ENCODE assay signal across 8 mouse cellular contexts in the genomic region with DNA sequence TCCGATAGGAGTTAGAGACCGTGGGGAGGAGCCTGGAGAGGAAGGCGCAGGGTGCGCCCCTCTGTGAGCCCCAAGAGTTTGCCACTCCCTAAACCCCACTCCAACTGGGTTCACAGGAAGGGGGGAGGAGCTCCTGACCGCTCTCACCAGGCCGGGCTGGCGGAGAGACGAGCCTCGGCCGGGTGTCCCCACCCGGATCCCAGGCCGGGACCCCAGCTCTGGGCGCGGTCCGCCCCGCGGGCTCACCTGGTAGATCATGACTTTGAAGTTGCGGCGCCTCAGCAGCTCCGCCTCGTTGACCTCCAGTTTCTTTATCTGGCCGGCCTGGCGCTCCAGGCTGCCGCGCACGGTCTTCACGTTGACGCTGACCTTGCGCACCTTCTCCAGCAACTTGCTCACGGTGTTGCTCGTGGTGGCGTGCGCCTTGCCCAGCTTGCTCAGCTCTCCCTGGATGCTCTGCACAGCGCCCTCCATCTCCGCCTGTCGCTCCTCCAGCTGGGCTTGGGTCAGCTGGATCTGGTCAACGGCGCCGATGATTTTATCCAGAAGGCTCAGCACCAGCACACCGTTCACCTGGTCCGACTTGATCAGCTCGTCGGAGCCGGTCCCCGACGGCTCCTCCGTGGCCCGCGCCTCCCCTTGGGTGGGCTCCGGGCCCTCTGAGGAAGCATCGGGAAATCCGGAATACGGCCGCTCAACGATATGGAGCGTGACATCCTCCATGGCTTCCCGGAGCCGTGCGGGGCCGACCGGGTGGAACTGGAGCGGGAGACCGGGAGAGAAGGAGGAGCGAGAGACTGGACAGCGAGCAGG. TPM values are rescaled to one million over a fixed set of nuclear protein-coding genes. Genes with fewer than 3 reads are reported as not detected.
A peak's percentile ranks its signal among the peaks of the same experiment; 100 is the strongest.
DNase-seq lines count a peak whose midpoint lies in the region; ATAC-seq lines count a peak whose summit lies in the region.

No protein-coding gene starts in this region.

- H3K9ac ChIP-seq in forebrain, embryonic 13.5 days, result peak overlapping the region; percentile 35
- peak overlapping the region; percentile 32; the same call in 1 of the 2 replicates for H3K9ac ChIP-seq in limb, embryonic 11.5 days (ENCODE audit: low read length)

- ATAC-seq in forebrain, embryonic 13.5 days, result no peak
- no peak; the same call in 1 of the 2 replicates for ATAC-seq in limb, embryonic 11.5 days (ENCODE audit: insufficient number of reproducible peaks, low FRiP score, low TSS enrichment, low read depth)

- peaks cover 16% of the 10 kb centered on the region for H3K4me1 ChIP-seq in forebrain, embryonic 13.5 days
- peaks cover 13% of the 10 kb centered on the region for H3K4me1 ChIP-seq in limb, embryonic 11.5 days (ENCODE audit: control insufficient read depth, insufficient read depth, low read length)
- peaks cover 20% of the 10 kb centered on the region for H3K4me1 ChIP-seq in midbrain, embryonic 10.5 days

- intact Hi-C loops in heart, postnatal 36 days (cut with DNase I), result loop anchor here (1.0 to 10.0 kb wide), 3 partner anchors 88 to 575 kb away; a partner anchor contains a TSS

- no peaks in the 10 kb centered on the region for H3K36me3 ChIP-seq in forebrain, embryonic 13.5 days (ENCODE audit: poor library complexity, severe bottlenecking)
- H3K36me3 ChIP-seq in limb, embryonic 11.5 days (ENCODE audit: control insufficient read depth, insufficient read depth, low read length), result no peaks in the 10 kb centered on the region
- no peaks in the 10 kb centered on the region for H3K36me3 ChIP-seq in midbrain, embryonic 10.5 days

- H3K27me3 ChIP-seq in forebrain, embryonic 13.5 days, result peaks cover 88% of the 10 kb centered on the region
- H3K27me3 ChIP-seq in limb, embryonic 11.5 days (ENCODE audit: control insufficient read depth, insufficient read depth, low read length), result peaks cover 58% of the 10 kb centered on the region
- H3K27me3 ChIP-seq in midbrain, embryonic 10.5 days (ENCODE audit: low read depth, poor library complexity, severe bottlenecking), result peaks cover 98% of the 10 kb centered on the region

- DNase-seq in 3T3-L1 (ENCODE audit: low read depth, low spot score) (peak; percentile 88), NIH3T3 (ENCODE audit: low read depth) (peak; percentile 92)
- DNase-seq in heart, postnatal 36 days, result peak; percentile 67 to 77
- peak; percentile 62 for DNase-seq in limb, embryonic 11.5 days (ENCODE audit: low spot score)
- peak; percentile 56 for DNase-seq in midbrain, embryonic 10.5 days (ENCODE audit: low spot score)
- DNase-seq in urinary bladder, postnatal 14 days (ENCODE audit: low spot score), result peak; percentile 78
- no peak for DNase-seq in cerebellum, adult 11-12 months

- 1% methylated on average over 65 of the region's 65 CpGs for WGBS in forebrain, embryonic 13.5 days
- under 1% methylated on average over 65 of the region's 65 CpGs for WGBS in limb, embryonic 11.5 days
- 2% methylated on average over 65 of the region's 65 CpGs for WGBS in midbrain, embryonic 10.5 days

- H3K4me3 ChIP-seq in forebrain, embryonic 13.5 days, result peak overlapping the region; percentile 36
- peak overlapping the region; percentile 40 for H3K4me3 ChIP-seq in limb, embryonic 11.5 days (ENCODE audit: low read depth, low read length)
- peak overlapping the region; percentile 49 for H3K4me3 ChIP-seq in midbrain, embryonic 10.5 days

- no peaks in the 10 kb centered on the region for H3K9me3 ChIP-seq in forebrain, embryonic 13.5 days (replicated peaks)
- H3K9me3 ChIP-seq in limb, embryonic 11.5 days (ENCODE audit: control insufficient read depth, low read length), result no peaks in the 10 kb centered on the region
- no peaks in the 10 kb centered on the region for H3K9me3 ChIP-seq in midbrain, embryonic 10.5 days (replicated peaks)

- no peak overlapping the region for H3K27ac ChIP-seq in forebrain, embryonic 13.5 days
- no peak overlapping the region for H3K27ac ChIP-seq in limb, embryonic 11.5 days (replicated peaks; ENCODE audit: low read depth, low read length)
- H3K27ac ChIP-seq in midbrain, embryonic 10.5 days (replicated peaks), result no peak overlapping the region

- peak overlapping the region; percentile 55 for H3K4me2 ChIP-seq in forebrain, embryonic 13.5 days
- peak overlapping the region; percentile 64 for H3K4me2 ChIP-seq in limb, embryonic 11.5 days (ENCODE audit: low read depth, severe bottlenecking)

RNA-seq across cellular contexts. Expression of a gene that starts 0.7 kb away (rescaled TPM):
- 19.5 and 23.4 TPM in 2 replicates for polyA plus RNA-seq in forebrain, embryonic 13.5 days (2015; fragmentation: Nextera tagmentation; extraction: Ambion mirVana)
- 100 to 1,000 TPM; 239 to 258 TPM for total RNA-seq in heart, postnatal 36 days (2021)
- 10.2 and 13.3 TPM in 2 replicates for polyA plus RNA-seq in limb, embryonic 11.5 days (2014; fragmentation: Nextera tagmentation; extraction: Ambion mirVana)
- polyA plus RNA-seq in midbrain, embryonic 10.5 days (2016; fragmentation: Nextera tagmentation; extraction: Ambion mirVana), result 16.7 and 21.8 TPM in 2 replicates

RNA-seq across cellular contexts. Expression of a gene that starts 30.6 kb away (rescaled TPM):
- polyA plus RNA-seq in forebrain, embryonic 13.5 days (2015; fragmentation: Nextera tagmentation; extraction: Ambion mirVana), result 24.6 and 29.1 TPM in 2 replicates
- total RNA-seq in heart, postnatal 36 days (2021), result 10 to 100 TPM; 93.5 to 93.9 TPM
- polyA plus RNA-seq in limb, embryonic 11.5 days (2014; fragmentation: Nextera tagmentation; extraction: Ambion mirVana), result 37.1 and 39.4 TPM in 2 replicates
- polyA plus RNA-seq in midbrain, embryonic 10.5 days (2016; fragmentation: Nextera tagmentation; extraction: Ambion mirVana), result 16.9 and 20.4 TPM in 2 replicates

RNA-seq across cellular contexts. Expression of a gene that starts 39.3 kb away (rescaled TPM):
- polyA plus RNA-seq in forebrain, embryonic 13.5 days (2015; fragmentation: Nextera tagmentation; extraction: Ambion mirVana), result 52.9 and 56.3 TPM in 2 replicates
- 10 to 100 TPM; 76.8 to 88.5 TPM for total RNA-seq in heart, postnatal 36 days (2021)
- 27.1 and 32.0 TPM in 2 replicates for polyA plus RNA-seq in limb, embryonic 11.5 days (2014; fragmentation: Nextera tagmentation; extraction: Ambion mirVana)
- 33.9 and 43.9 TPM in 2 replicates for polyA plus RNA-seq in midbrain, embryonic 10.5 days (2016; fragmentation: Nextera tagmentation; extraction: Ambion mirVana)
